In the genomic region with DNA sequence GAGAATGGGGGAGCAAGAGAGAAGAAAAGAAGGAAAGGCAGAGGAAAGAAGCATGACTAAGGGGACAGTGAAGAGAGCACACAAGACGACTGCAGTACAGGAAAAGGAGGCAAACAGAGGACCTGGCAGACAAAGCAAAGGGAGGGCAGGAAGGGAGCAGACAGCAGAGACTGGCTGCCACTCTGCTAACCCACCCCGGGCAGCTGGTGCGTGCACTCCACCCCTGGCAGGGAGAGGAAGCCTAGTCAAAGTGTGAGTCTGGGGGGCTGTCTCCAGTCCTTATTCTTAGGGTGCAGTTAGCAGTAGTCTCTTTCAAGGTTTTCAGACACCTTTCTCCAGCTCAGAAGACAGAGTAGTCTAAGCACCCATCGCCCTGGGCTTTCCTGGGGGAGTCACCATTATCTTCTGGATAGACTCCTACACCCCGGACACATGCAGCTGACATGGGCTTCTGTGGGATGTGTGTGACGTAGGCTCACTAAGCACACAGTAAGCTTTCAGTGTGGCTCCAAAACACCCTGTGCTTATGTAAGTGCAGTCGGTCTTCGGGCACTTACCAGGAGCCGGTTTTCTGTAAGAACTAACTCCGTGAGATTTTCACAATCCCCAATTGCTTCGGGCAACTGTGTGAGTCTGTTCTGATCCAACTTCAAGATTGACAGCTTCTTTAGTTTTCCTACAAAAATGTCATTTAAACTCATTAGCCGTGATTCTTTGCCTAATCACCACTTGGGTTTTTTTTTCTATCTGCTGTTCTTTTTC, we compare ENCODE assay signal across 20 mouse cellular contexts.
DNase-seq lines count a peak whose midpoint lies in the region; ATAC-seq and TF ChIP-seq lines count a peak whose summit lies in the region.
"Had no signal": no experiment of that assay in that cellular context is flagged by ENCODE, and none has a peak within 500 bp of the region (broad histone marks: within the 10 kb centered on the region; RNA-seq: fewer than 3 reads in every experiment).

No protein-coding gene starts in this region.

- no peak for ATAC-seq in midbrain, embryonic 15.5 days (replicated peaks)
- peak; percentile 74 for ATAC-seq in forebrain, embryonic 13.5 days
- peak; percentile 25; the same call in 1 of the 2 replicates for ATAC-seq in forebrain, postnatal 0 days
- ATAC-seq: intestine, embryonic 16.5 days had no signal

- no peak for TF ChIP-seq CTCF in forebrain, postnatal 0 days (IDR thresholded peaks at IDR 0.05; ENCODE audit: low read depth)

- H3K4me2 ChIP-seq in midbrain, embryonic 15.5 days = no peak overlapping the region
- no peak overlapping the region for H3K4me2 ChIP-seq in forebrain, embryonic 13.5 days
- H3K4me2 ChIP-seq in forebrain, postnatal 0 days (ENCODE audit: low read depth) = no peak overlapping the region
- H3K4me2 ChIP-seq: embryonic facial prominence, embryonic 12.5 days; heart, embryonic 12.5 days; hindbrain, embryonic 15.5 days had no signal

- 84% methylated on average over 12 of the region's 12 CpGs for WGBS in midbrain, embryonic 10.5 days
- whole genome bisulfite sequencing in midbrain, embryonic 15.5 days = 78% methylated on average over 12 of the region's 12 CpGs
- WGBS in forebrain, embryonic 13.5 days = 38% methylated on average over 12 of the region's 12 CpGs
- 31% methylated on average over 12 of the region's 12 CpGs for WGBS in forebrain, postnatal 0 days

- peaks cover 24% of the 10 kb centered on the region for H3K36me3 ChIP-seq in midbrain, embryonic 10.5 days
- no peaks in the 10 kb centered on the region for H3K36me3 ChIP-seq in midbrain, embryonic 15.5 days (replicated peaks)
- peaks cover 27% of the 10 kb centered on the region for H3K36me3 ChIP-seq in forebrain, embryonic 13.5 days (ENCODE audit: poor library complexity, severe bottlenecking)
- H3K36me3 ChIP-seq in forebrain, postnatal 0 days (ENCODE audit: insufficient read depth) = peaks cover 6% of the 10 kb centered on the region

- no peak overlapping the region for H3K9ac ChIP-seq in midbrain, embryonic 15.5 days
- H3K9ac ChIP-seq in forebrain, embryonic 13.5 days = no peak overlapping the region
- H3K9ac ChIP-seq in forebrain, postnatal 0 days = no peak overlapping the region
- H3K9ac ChIP-seq: embryonic facial prominence, embryonic 12.5 days; heart, embryonic 12.5 days; hindbrain, embryonic 15.5 days had no signal

- no peak overlapping the region for H3K4me3 ChIP-seq in midbrain, embryonic 10.5 days
- H3K4me3 ChIP-seq in midbrain, embryonic 15.5 days = no peak overlapping the region
- no peak overlapping the region for H3K4me3 ChIP-seq in forebrain, embryonic 13.5 days
- no peak overlapping the region for H3K4me3 ChIP-seq in forebrain, postnatal 0 days (ENCODE audit: low read depth, low read length)
- H3K4me3 ChIP-seq: embryonic facial prominence, embryonic 12.5 days; heart, embryonic 12.5 days; hindbrain, embryonic 15.5 days had no signal

- intact Hi-C loops in gastrocnemius, postnatal 14 days (cut with DNase I; ENCODE audit: low total_unique reads) = no loop called here

- no peak for DNase-seq in midbrain, embryonic 10.5 days (ENCODE audit: low spot score)
- DNase-seq in fat pad, adult 2 months (ENCODE audit: extremely low read depth, low read depth, low spot score) = peak; percentile 62
- DNase-seq in forebrain, postnatal 0 days = no peak
- no peak for DNase-seq in cerebellum, postnatal 4 days (ENCODE audit: low spot score in 2 of 2)
- no peak for DNase-seq in gastrocnemius, postnatal 14 days
- DNase-seq: adrenal gland, adult 2 months; adrenal gland, postnatal 36 days; cerebellum, adult 11 months; cerebellum, adult 8-10 months; cerebellum, postnatal 14 days; heart, adult 18-20 months; heart, postnatal 36 days; kidney, adult 8-10 months had no signal

- no peaks in the 10 kb centered on the region for H3K9me3 ChIP-seq in midbrain, embryonic 10.5 days (replicated peaks)
- H3K9me3 ChIP-seq in midbrain, embryonic 15.5 days = no peaks in the 10 kb centered on the region
- no peaks in the 10 kb centered on the region for H3K9me3 ChIP-seq in forebrain, embryonic 13.5 days (replicated peaks)
- no peaks in the 10 kb centered on the region for H3K9me3 ChIP-seq in forebrain, postnatal 0 days (ENCODE audit: low read length)
- H3K9me3 ChIP-seq: embryonic facial prominence, embryonic 12.5 days; heart, embryonic 12.5 days; hindbrain, embryonic 15.5 days had no signal

- no peaks in the 10 kb centered on the region for H3K27me3 ChIP-seq in midbrain, embryonic 10.5 days (ENCODE audit: low read depth, poor library complexity, severe bottlenecking)
- no peaks in the 10 kb centered on the region for H3K27me3 ChIP-seq in midbrain, embryonic 15.5 days (replicated peaks)
- H3K27me3 ChIP-seq in forebrain, embryonic 13.5 days = no peaks in the 10 kb centered on the region
- no peaks in the 10 kb centered on the region for H3K27me3 ChIP-seq in forebrain, postnatal 0 days (ENCODE audit: insufficient read depth, low read length)
- H3K27me3 ChIP-seq: CH12.LX; embryonic facial prominence, embryonic 12.5 days; heart, embryonic 12.5 days; hindbrain, embryonic 15.5 days had no signal

- H3K27ac ChIP-seq in midbrain, embryonic 10.5 days (replicated peaks) = 0 out of 2 replicates have a peak overlapping the region, but pooled peaks have one; percentile 1
- no peak overlapping the region for H3K27ac ChIP-seq in midbrain, embryonic 15.5 days
- H3K27ac ChIP-seq in forebrain, embryonic 13.5 days = no peak overlapping the region
- no peak overlapping the region for H3K27ac ChIP-seq in forebrain, postnatal 0 days (ENCODE audit: low read depth, low read length)
- H3K27ac ChIP-seq: embryonic facial prominence, embryonic 12.5 days; hindbrain, embryonic 15.5 days had no signal

- H3K4me1 ChIP-seq in midbrain, embryonic 10.5 days = peaks cover 24% of the 10 kb centered on the region
- no peaks in the 10 kb centered on the region for H3K4me1 ChIP-seq in midbrain, embryonic 15.5 days
- H3K4me1 ChIP-seq in forebrain, embryonic 13.5 days = peaks cover 30% of the 10 kb centered on the region
- no peaks in the 10 kb centered on the region for H3K4me1 ChIP-seq in forebrain, postnatal 0 days (ENCODE audit: insufficient read depth)
- H3K4me1 ChIP-seq: hindbrain, embryonic 15.5 days had no signal
